Mouse (Mus musculus) frontal cortex, adult (tissue): ENCODE results near the gene Ppp1r16b.
"Not testable (repeated sequence)": the region's sequence is repeated elsewhere in the genome, so short reads cannot be mapped to it uniquely, and the experiment has no call there.

Experiments
- ATAC-seq: cut with Nextera tagmentation; 2 replicates; pipeline ENCODE4 v1.9.2; 2017; ENCODE audit warnings: mild to moderate bottlenecking, moderate library complexity, mixed read lengths; ENCODE audit not compliant: low TSS enrichment

The Ppp1r16b gene

GRCm38 (mm10) chr2:158722135-158722534 lies 56.9 kb downstream of the Ppp1r16b start:
- ATAC-seq, result no peak

- ATAC-seq, result peak; percentile 67
Observed at GRCm38 (mm10) chr2:158722991-158723551, 57.9 kb downstream of the Ppp1r16b start.

GRCm38 (mm10) chr2:158723806-158724205 lies 58.6 kb downstream of the Ppp1r16b start:
- peak; percentile 10; the same call in 1 of the 2 replicates for ATAC-seq

GRCm38 (mm10) chr2:158726252-158726651 lies 61.1 kb downstream of the Ppp1r16b start:
- no peak for ATAC-seq

GRCm38 (mm10) chr2:158728061-158728815 lies 63.0 kb downstream of the Ppp1r16b start:
- no peak for ATAC-seq

GRCm38 (mm10) chr2:158730896-158731295 lies 65.7 kb downstream of the Ppp1r16b start:
- peak; percentile 39 for ATAC-seq

GRCm38 (mm10) chr2:158732521-158732920 lies 67.3 kb downstream of the Ppp1r16b start:
- ATAC-seq, result no peak

- 0 out of 2 replicates have a peak, but pooled peaks have one; percentile 1 for ATAC-seq
Observed at GRCm38 (mm10) chr2:158733136-158733535, 67.9 kb downstream of the Ppp1r16b start.

GRCm38 (mm10) chr2:158733914-158734313 lies 68.7 kb downstream of the Ppp1r16b start:
- ATAC-seq, result no peak

- peak; percentile 55 for ATAC-seq
Observed at GRCm38 (mm10) chr2:158734500-158735152, 69.4 kb downstream of the Ppp1r16b start.

GRCm38 (mm10) chr2:158735340-158735739 lies 70.1 kb downstream of the Ppp1r16b start:
- ATAC-seq, result no peak

- ATAC-seq, result not testable (repeated sequence)
Observed at GRCm38 (mm10) chr2:158736247-158736646, 71.0 kb downstream of the Ppp1r16b start.

- no peak for ATAC-seq
Observed at GRCm38 (mm10) chr2:158738591-158738990, 73.4 kb downstream of the Ppp1r16b start.

- no peak for ATAC-seq
Observed at GRCm38 (mm10) chr2:158739113-158739512, 73.9 kb downstream of the Ppp1r16b start.

- peak; percentile 9; the same call in 1 of the 2 replicates for ATAC-seq
Observed at GRCm38 (mm10) chr2:158741011-158741501, 75.9 kb downstream of the Ppp1r16b start.

GRCm38 (mm10) chr2:158742431-158742830 lies 77.2 kb downstream of the Ppp1r16b start:
- no peak for ATAC-seq

GRCm38 (mm10) chr2:158743518-158744141 lies 78.4 kb downstream of the Ppp1r16b start:
- peak; percentile 70 for ATAC-seq

GRCm38 (mm10) chr2:158745049-158745482 lies 79.9 kb downstream of the Ppp1r16b start:
- peak; percentile 62 for ATAC-seq

- ATAC-seq, result no peak
Observed at GRCm38 (mm10) chr2:158746164-158746563, 81.0 kb downstream of the Ppp1r16b start.

- ATAC-seq, result peak; percentile 64
Observed at GRCm38 (mm10) chr2:158749366-158749765, 84.2 kb downstream of the Ppp1r16b start.

GRCm38 (mm10) chr2:158760231-158760630 lies 95.0 kb downstream of the Ppp1r16b start:
- ATAC-seq, result no peak

- no peak for ATAC-seq
Observed at GRCm38 (mm10) chr2:158762339-158762738, 97.1 kb downstream of the Ppp1r16b start.
